Mouse (Mus musculus): ENCODE measurements around the gene Gpr183.

Gpr183 gene

DNA sequence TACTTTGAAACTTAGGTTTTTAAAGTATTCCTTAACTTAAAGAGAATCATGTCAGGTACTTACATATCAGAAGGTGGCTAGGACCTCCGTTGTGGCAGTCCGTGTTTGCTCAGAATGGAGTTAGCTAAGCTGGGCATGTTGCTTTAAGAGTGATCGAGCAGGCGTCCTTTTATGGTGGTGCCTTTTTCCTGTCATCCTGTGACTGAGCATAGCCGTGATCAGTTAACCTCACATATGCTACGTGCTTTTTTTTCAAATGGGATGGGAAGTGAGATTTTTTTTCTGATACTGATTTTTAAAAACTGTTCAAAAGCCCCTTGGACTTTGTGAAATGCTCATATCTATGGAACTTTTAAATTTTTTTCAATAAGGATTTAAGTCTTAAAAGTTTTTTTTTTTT is at the start of gene Gpr183:
Gene Gpr183 (minus strand): TSS at position 206 of the 400 bp plus-strand sequence.
- no peak for DNase-seq (ENCODE audit: low spot score in 2 of 2)

DNA sequence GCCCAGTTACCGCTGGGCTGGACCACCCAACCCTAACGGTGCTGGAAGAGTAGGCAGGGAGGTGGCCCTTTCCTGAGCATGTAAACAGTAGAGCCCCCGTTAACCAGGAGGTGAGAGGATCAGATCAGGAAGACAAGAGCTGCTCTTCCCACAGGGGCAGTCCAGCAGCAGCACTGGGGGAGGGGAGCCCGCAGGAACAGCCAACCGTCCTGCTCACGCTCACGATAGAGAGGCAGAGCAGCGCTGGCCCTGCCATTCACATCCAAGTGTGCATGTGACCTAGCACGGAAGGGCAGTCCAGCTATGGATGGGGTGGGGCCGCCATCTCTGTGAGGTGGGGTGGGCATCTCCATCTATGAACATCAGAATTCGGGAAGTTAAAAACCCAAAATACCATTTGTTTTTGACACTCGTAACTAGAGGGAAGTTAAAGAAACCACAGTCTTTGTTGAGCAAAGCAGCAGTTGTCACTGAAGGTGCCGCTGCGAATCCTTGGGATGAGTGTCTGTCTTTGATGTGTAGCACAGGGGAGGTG is 48.5 kb upstream of the Gpr183 start:
- no peak for DNase-seq (ENCODE audit: low spot score in 2 of 2)

DNA sequence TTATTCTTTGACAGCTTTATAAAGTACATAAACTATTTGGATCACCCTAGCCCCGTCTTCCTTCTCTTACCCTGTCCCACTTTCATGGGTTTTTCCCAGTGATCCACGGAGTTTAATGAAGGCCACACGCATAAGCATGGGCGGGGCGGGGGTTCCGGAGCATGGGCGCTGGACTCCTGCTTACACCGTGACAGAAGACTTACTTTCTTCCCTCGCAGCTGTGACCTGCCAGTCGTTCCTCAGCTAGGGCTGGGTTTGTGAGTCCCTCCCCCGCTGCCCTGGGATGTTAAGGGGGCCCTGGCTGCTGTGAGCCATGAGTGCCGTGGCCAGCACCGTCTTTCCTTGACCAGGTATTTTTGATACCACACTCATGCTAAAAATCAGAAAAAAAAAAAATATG is 47.8 kb upstream of the Gpr183 start:
- no peak for DNase-seq (ENCODE audit: low spot score in 2 of 2)

DNA sequence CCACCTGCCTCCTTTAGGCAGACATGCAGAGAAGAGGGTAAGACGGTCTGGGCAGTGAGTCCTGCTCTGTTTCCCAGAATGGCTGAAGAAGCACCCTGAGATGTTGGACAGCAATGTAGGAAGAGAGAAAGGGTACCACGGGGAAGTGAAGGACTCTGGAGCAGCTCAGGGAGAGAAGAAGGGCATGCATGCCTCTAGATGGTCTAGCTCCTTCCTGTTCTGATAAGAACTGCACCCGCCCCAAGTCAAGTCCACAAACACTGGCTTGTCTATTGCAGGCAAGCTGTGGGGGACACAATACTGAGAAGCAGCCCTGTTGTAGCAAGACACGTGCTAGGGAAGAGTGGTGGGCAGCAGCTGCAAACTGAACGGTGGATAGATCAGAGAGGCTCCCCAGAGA is 47.2 kb upstream of the Gpr183 start:
- no peak for DNase-seq (ENCODE audit: low spot score in 2 of 2)

DNA sequence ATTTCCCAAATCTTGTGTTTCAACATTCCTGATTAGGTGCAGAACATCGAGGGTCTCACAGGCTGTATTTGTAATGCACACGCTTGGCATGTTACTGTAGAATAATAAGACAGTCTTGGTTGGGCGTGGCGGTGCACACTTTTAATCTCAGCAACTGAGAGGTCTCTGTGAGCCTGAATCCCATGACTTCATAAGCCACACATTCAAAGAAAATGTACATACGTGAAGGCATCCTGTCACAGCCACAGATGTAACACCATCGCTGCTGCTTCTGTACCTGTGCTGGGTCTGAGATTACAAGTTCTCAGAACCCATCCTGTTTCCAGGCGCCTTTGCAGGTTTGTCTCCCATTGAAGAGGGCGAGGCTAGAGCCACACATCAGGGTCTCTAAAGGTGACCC is 46.8 kb upstream of the Gpr183 start:
- DNase-seq (ENCODE audit: low spot score in 2 of 2) = no peak

DNA sequence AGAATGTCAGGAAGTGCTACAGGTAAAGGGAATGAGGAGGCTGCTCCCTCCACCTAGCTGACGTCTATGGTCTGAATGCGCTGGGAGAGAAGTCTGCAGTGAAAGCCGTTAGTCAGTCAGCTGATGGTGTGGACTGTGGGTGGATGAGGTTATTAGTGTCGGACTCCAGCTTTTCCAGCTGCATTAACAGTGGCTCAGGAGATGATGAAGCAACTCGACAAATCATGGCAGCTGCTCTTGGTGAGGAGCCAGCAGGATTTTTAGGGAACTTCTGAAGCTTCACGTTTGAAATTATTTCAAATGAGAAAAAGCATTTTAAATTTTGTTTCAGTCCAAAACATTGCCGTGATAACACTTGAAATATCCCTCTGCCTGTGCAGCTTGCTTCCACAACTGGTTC is 45.3 kb upstream of the Gpr183 start:
- no peak for DNase-seq (ENCODE audit: low spot score in 2 of 2)

DNA sequence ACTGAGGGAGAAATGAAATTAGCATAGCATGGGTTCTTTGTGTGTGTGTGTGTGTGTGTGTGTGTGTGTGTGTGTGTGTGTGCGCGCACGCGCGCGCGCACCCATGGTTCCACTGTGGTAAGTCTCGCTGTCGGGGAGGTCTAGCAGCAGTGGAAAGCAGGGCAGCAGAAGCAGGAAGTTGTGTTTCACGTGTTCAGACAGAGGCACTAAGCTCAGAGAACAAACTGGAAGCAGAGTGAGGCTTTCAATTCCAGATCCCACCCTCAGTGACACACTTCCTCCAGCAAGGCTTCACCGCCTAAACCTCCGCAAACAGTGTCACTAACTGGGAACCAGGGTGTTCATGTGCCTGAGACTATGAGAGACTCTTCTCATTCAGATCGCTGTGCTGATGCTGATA is 44.5 kb upstream of the Gpr183 start:
- no peak for DNase-seq (ENCODE audit: low spot score in 2 of 2)

DNA sequence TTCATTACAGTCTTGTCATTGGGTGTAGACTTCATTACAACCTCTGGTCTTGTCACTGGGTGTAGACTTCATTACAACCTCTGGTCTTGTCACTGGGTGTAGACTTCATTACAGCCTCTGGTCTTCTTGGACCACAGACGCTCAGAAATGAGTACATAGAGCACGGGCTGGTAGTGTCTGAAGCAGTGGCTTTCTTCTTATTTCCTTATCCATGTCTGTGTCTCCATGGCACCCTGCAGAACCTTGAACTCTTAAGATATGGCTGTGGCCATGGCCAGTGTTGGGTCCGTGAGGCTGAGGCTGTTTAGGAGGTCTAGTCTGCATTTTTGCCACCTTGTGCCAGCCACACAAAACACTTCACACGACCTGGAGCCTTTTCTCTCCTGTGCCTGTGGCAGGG is 43.3 kb upstream of the Gpr183 start:
- DNase-seq (ENCODE audit: low spot score in 2 of 2) = no peak

DNA sequence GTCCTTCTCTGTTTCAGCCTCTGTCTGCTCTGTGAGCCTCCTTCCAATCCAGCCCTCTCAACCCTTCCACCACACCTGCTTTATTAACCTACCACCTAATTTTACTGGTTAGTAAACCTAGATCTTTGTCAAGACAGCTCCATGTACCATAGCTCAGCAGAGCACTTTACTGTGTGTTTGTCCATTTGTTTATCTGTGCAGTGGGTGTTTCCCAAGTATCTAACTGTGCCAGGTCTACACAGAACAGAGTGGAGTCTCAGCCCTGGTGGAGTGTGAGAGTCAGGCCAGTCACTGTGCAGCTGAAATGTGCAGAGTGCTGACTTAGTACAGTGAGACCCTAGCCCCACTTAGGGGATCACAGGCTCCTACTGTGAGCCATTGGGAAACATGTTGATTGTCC is 38.8 kb upstream of the Gpr183 start:
- no peak for DNase-seq (ENCODE audit: low spot score in 2 of 2)

DNA sequence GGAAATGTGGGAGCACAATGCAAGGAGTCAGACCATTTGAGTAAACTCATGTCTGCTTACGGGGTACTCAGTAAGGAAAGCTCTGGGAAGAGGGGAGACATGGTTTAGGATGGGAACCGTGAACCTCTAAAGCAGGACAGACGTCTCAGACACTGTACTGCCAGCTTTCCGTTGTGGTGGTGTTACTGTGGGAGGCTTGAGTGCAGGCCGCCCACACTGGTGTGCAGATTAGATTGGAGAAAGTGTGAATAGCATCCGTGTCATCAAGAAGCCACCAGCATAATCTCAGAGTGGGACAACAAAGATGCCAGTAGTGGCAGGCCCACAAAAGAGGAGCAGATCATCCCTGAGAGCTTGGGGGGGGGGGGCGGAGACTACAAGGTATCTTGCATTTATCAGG is 37.2 kb upstream of the Gpr183 start:
- DNase-seq (ENCODE audit: low spot score in 2 of 2) = no peak

DNA sequence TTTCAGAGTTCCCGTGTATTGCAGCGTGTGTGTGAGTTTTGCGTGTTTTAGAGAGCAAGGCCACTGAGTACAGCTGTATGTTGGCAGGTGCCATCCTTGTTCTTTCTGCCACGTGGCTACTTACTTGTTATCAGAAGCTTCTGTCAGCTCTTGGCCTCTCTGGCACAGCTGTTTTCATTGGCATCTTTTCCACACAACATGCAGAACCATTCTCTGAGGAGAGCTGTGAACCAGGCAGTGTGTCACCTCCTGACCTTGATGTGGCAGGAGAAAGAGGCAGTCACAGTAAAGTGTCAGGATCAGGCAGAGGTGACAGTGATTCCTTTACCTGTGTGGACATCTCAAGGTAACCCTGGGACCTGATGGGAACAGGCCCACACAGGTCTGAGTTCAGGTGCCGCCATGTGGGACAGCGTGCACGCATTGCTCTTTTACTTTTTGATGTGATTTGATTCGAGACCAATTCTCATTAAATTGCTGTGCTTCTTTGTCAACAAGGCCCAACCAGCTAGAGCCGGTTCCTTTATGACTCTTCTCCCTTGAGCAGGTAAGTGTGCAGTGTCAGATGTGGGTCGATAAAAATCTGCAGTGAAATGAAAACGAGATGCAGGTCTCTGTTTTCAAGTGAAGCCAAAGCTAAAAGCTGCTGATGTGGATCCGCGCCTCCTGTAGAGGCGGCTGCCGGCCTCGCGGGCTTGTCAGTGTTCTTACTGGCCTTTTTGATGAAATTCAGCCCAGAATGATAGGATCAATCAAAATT is 35.5 kb upstream of the Gpr183 start:
- DNase-seq (ENCODE audit: low spot score in 2 of 2) = no peak

DNA sequence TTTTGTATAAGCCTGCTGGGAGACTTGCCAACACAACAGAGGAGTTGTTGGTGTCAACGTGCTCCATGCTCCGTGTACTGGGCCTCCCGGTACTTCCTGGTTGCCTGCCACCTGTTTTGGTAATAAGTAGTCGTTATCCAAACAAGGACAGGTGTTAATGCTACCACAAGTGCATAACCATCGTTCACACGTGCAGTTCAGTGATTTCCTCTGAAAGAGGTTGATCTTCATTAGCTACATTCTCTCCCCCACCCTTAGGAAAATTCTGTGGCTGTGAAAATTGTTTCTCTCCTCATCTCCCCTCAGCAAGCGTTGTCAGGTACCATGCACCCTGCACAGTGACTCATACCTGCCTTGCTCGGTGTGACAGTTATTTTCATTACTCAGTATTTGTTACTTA is 34.5 kb upstream of the Gpr183 start:
- DNase-seq (ENCODE audit: low spot score in 2 of 2) = no peak

DNA sequence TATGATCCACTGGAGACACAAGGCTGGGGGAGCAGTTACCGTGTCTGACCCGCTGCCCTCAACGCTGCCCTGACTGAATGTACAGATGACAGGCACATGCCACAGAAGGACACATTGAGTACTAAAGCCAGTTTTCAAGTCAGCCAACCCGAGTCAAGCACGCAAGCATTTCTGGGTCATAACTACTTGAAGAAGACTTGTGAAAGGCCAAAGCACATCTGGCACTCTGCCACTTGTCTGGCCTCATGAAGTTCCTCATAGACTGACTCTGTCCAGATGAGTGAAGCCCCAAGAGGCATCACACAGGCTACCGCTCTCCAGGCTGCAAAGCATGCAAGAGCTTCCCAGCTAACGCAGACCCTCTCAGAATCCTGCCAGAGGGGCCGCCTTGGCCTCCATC is 31.8 kb upstream of the Gpr183 start:
- DNase-seq (ENCODE audit: low spot score in 2 of 2) = no peak

DNA sequence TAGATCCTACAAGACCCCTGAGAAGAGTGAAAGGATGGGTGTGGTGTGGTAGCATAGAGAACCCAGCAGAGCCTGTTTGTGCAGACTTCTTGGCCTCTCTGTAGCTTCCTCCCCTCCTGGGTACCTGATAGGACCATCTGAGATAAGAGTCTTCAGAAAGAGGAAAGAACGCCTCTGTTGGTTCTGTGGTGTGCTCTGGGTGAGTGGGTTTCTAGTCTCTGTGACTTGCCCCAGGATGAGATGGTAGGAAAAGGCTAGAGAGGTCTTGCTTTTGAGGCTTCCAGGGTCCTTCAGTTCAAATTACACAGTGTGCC is 30.5 kb upstream of the Gpr183 start:
- no peak for DNase-seq (ENCODE audit: low spot score in 2 of 2)

DNA sequence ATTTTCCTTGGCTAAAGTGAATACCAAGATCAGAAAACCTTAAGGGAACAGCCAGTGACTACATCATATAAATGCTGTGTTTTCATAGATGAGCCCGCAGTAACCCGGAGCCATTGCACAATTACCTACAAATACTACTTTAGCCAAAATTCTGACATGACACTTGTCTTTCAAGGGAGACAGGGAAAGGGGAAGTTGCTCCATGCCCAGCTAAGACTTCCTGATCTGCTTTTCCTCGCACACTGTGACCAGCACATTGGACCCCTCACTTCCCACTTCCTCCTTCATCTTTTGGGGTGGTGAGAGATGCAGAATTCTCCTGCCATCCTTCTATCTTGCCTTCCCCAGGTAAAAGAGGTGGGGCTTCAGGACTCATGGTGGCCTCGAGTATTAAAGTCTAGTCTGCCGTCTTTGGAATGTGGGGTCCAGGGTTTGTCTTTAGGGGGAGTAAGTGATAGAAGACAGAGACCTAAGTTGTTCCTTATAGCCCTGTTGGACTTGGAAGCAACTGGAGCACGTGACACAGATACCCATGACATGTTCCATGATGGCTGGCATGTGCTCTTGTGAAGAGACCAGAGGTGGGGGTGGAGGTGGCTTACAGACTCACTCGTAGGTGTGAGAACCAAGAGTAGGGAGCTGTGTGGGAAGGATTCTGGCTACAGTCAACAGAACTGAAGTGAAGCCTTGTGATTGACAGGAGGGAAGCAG is 30.0 kb upstream of the Gpr183 start:
- no peak for DNase-seq (ENCODE audit: low spot score in 2 of 2)

DNA sequence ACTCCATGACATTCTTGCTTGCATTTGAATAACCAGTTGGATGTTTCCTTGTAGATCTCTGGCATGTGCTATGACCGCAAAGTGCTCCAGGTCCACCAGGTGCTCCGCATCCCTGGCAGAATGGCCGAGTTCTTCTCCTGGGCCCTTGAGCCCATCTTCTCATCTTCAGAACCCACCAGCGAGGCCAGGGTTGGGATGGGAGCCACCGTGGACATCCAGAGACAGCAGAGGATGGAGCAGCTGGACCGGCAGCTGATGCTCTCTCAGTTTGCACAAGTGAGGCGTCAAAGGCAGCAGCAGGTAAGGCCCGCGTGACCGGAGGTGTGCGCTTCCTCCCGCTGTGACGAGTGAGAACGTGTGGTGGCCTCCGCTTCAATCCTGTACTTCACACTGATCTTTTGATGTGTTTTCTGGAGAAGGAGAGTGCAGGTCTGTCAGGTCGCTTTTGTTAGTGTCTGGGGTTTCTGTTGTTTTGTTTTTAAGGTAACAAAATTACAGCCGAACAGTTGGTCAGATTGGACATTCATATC is 29.2 kb upstream of the Gpr183 start:
- no peak for DNase-seq (ENCODE audit: low spot score in 2 of 2)

DNA sequence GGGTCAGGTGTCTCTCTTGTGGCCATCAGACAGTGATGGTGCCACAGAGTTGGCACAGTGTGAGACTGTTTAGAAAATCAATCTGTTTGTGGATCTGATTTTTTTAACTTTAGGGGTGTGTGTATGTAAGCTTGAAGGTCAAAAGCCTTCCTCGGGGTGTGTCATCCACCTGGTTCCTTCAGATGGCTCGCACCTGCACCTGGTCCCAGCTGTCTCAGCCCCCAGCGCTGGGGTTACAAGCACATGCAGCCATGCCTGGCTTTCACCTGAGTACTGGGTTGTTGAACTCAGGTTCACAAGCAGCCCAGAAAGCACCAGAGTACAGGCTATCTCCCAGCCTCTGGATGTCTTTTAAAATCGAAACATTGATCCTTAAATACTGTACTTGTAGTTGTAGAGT is 28.6 kb upstream of the Gpr183 start:
- no peak for DNase-seq (ENCODE audit: low spot score in 2 of 2)

DNA sequence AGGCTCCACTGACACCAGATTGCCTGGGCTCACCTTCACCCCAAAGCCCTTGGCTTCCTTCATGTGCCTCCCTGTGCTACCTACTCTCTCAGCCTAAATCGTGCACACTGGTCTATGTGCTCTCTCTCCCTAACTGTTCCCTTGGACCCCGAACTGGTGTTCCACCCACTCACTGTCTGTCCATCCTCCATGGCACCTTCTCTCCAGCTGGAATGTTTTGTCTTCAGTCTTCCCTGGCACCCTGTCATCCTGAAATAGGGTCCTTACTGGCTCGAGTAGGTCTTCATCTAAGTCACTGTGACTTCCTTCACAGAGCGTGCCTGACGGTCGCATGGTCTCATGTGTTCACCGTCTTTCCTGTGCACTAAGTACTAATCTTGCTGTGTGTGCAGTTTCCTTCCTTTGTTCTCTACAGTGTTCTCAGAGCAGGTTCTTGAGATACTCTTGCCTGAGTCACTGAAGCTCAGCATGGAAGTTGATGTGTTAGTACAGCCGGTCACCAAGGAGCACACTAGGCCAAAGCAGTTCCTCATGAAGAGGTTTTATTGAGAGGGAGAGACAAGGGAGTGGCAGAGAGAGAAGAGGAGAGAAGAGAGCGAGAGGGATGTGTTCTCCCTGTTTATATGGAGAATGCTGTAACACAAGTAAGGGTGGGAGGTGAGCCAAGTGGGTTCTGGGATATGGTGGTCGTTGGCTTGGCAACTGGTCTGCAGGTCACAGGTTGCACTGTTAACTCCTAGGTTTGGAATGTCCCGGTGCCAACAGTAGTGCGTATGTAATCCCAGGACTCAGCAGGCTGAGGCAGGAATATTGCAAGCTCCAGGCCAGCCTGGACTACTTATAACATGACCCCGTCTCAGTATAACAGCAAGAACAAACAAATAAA is 27.6 kb upstream of the Gpr183 start:
- no peak for DNase-seq (ENCODE audit: low spot score in 2 of 2)

DNA sequence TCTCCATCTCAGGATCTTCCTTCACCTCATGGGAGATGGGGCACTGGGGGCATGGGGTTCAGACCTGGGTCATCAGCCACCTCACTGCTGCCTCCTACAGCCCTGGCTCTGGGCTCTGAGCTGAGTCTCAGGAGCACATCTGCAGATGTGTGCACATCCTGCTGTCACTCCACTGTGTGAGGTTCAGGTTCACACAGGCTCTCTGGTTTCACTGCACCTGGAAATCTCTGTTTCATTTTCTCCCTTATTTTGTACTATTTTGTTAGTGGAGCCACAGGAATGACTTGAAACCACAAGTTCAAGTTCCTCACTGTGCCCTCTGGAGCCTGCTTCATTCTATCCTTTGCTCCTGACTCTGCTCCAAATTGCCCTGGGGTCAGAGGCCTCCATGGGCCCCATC is 26.9 kb upstream of the Gpr183 start:
- no peak for DNase-seq (ENCODE audit: low spot score in 2 of 2)

DNA sequence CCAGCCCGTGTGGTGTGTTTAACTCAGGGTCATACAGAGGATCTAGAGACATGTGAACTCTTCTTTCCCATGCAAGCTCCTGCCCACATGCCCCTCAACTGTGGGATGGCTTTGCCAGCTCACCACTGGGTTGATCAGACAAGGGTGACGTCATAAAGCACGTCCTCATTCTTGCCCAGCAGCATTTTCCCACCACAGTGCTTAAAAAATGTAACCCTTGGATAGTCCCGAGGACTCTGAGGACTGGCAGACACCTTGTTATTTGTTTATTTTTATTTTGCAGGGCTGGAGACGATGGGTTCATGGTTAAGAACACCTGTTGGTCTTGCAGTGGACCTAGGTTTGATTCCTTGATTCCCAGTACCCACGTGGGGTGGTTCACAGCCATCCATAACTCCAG is 25.9 kb upstream of the Gpr183 start:
- DNase-seq (ENCODE audit: low spot score in 2 of 2) = no peak

DNA sequence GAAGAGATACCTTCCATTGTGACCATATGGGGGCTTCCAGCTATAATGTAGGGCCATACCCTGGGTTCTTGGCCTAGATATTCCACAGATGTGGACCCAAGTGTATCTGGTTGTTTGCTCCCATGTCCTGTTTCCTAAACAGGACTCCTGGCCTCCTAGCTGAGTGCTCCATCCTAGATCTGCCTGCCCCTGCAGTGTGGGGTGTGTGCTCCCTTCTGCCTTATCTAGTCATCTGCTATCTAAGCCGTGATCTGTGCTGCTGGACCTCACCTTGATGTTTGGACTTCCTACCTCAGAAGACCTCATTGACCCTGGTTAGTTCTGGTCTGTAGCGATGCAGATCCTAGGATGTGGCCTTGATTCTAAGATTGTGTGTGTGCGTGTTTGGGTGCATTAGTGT is 24.9 kb upstream of the Gpr183 start:
- no peak for DNase-seq (ENCODE audit: low spot score in 2 of 2)

DNA sequence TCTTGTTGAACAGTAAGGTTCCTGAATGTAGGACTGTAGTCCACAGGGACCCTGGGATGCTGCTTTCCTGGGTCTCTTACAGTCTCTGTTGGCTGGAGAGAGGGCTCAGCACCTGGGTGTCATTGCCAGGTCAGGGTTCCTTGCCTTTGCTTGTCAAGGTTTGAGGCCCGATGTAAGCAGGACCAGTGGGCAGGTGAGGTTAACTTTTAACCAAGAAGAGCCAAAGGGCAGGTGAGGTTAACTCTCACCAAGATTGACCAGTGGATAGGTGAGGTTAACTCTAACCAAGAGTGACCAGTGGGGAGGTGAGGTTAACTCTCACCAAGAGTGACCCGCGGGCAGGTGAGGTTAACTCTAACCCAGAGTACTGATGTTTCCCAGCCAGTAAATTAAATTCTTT is 24.3 kb upstream of the Gpr183 start:
- no peak for DNase-seq (ENCODE audit: low spot score in 2 of 2)
